Mouse (Mus musculus) hindbrain, embryonic 15.5 days (tissue): ENCODE results near the gene Sipa1l1. TPM values are rescaled to one million over a fixed set of nuclear protein-coding genes. Genes with fewer than 3 reads are reported as not detected.
A peak's percentile ranks its signal among the peaks of the same experiment; 100 is the strongest.

Source experiments
- ATAC-seq: fragments of 200-750 bp; cut with Nextera tagmentation; 2 replicates; pipeline ENCODE4 v1.8.0; 2017; ENCODE audit warnings: low read depth, moderate number of reproducible peaks, moderate TSS enrichment; ENCODE audit not compliant: low FRiP score
- H3K27ac ChIP-seq: fragments of 300-500 bp; sonication (generic); replicated peaks from 2 replicates; pipeline ENCODE4 v1.5.1; 2015; ENCODE audit warnings: mild to moderate bottlenecking, inconsistent platforms
- H3K27me3 ChIP-seq: fragments of 300-500 bp; sonication (generic); 2 replicates; pipeline ENCODE4 v1.6.1; 2015; ENCODE audit warnings: control low read depth, inconsistent platforms
- H3K36me3 ChIP-seq: fragments of 300-500 bp; sonication (generic); 2 replicates; pipeline ENCODE4 v1.6.1; 2015; ENCODE audit warnings: control low read depth, inconsistent platforms
- H3K4me1 ChIP-seq: fragments of 300-500 bp; sonication (generic); replicated peaks from 2 replicates; pipeline ENCODE4 v1.6.1; 2015; ENCODE audit warnings: control low read depth, inconsistent platforms
- H3K4me2 ChIP-seq: fragments of 300-500 bp; sonication (generic); 2 replicates; pipeline ENCODE4 v1.6.1; 2015; ENCODE audit warnings: moderate library complexity, mild to moderate bottlenecking, inconsistent platforms
- H3K4me3 ChIP-seq: fragments of 300-500 bp; sonication (generic); 2 replicates; pipeline ENCODE4 v1.5.1; 2015; ENCODE audit warnings: mild to moderate bottlenecking, inconsistent platforms
- H3K9ac ChIP-seq: fragments of 300-500 bp; sonication (generic); 2 replicates; pipeline ENCODE4 v1.6.1; 2015; ENCODE audit warnings: inconsistent platforms
- H3K9me3 ChIP-seq: fragments of 300-500 bp; sonication (generic); 2 replicates; pipeline ENCODE4 v1.6.1; 2016; ENCODE audit warnings: control low read depth, inconsistent platforms
- WGBS: fragments of 180-500 bp; shearing (Covaris S2); methylation state at CpG from one replicate; pipeline ENCODE4 v1.1.7; 2015; 5-methylcytosine and 5-hydroxymethylcytosine counted together
- polyA plus RNA-seq: library from polyadenylated mRNA; unstranded; fragments of >200 nt; fragmentation: Nextera tagmentation; extraction: Ambion mirVana; gene quantifications from 2 replicates; pipeline ENCODE4 v1.2.1, GENCODE M21; 2015

Gene Sipa1l1
- polyA plus RNA-seq, 1 experiment from 2014 or later: 14.1 TPM

GRCm38 (mm10) chr12:82364186-82364585 is 195.1 kb downstream of the Sipa1l1 start:
- Histone ChIP-seq H3K4me1 (no peaks in the 10 kb centered on the region), H3K36me3 (no peaks in the 10 kb centered on the region), H3K27ac (no peak overlapping the region), H3K9ac (no peak overlapping the region), H3K9me3 (no peaks in the 10 kb centered on the region), H3K4me2 (no peak overlapping the region), H3K27me3 (no peaks in the 10 kb centered on the region), H3K4me3 (no peak overlapping the region)
- no peak for ATAC-seq
- 78% methylated on average over 7 of the region's 7 CpGs for WGBS

- Histone ChIP-seq H3K36me3 (no peaks in the 10 kb centered on the region), H3K4me3 (no peak overlapping the region), H3K9me3 (no peaks in the 10 kb centered on the region), H3K27ac (no peak overlapping the region), H3K4me1 (peaks cover 6% of the 10 kb centered on the region), H3K27me3 (no peaks in the 10 kb centered on the region), H3K4me2 (no peak overlapping the region), H3K9ac (no peak overlapping the region)
- WGBS: 69% methylated on average over 5 of the region's 5 CpGs
- ATAC-seq: no peak
Measured at GRCm38 (mm10) chr12:82365276-82365875, 196.3 kb downstream of the Sipa1l1 start.

- ATAC-seq: no peak
- Histone ChIP-seq H3K4me1 (peaks cover 6% of the 10 kb centered on the region), H3K4me3 (no peak overlapping the region), H3K36me3 (no peaks in the 10 kb centered on the region; the same call in 1 of the 2 replicates), H3K9ac (no peak overlapping the region), H3K27ac (no peak overlapping the region), H3K9me3 (no peaks in the 10 kb centered on the region), H3K27me3 (no peaks in the 10 kb centered on the region), H3K4me2 (no peak overlapping the region)
- 94% methylated on average over 6 of the region's 6 CpGs for whole genome bisulfite sequencing
Measured at GRCm38 (mm10) chr12:82366754-82367153, 197.6 kb downstream of the Sipa1l1 start.

- Histone ChIP-seq H3K4me1 (peaks cover 6% of the 10 kb centered on the region), H3K27me3 (no peaks in the 10 kb centered on the region), H3K9ac (no peak overlapping the region), H3K27ac (no peak overlapping the region), H3K4me3 (no peak overlapping the region), H3K9me3 (no peaks in the 10 kb centered on the region), H3K4me2 (no peak overlapping the region), H3K36me3 (no peaks in the 10 kb centered on the region; the same call in 1 of the 2 replicates)
- ATAC-seq: no peak
- WGBS: 92% methylated on average over 2 of the region's 2 CpGs
Measured at GRCm38 (mm10) chr12:82367345-82367744, 198.2 kb downstream of the Sipa1l1 start.

GRCm38 (mm10) chr12:82367986-82368385 is 198.9 kb downstream of the Sipa1l1 start:
- Histone ChIP-seq H3K27ac (no peak overlapping the region), H3K4me3 (no peak overlapping the region), H3K4me1 (peaks cover 6% of the 10 kb centered on the region), H3K36me3 (no peaks in the 10 kb centered on the region; the same call in 1 of the 2 replicates), H3K9ac (no peak overlapping the region), H3K4me2 (no peak overlapping the region), H3K27me3 (no peaks in the 10 kb centered on the region), H3K9me3 (no peaks in the 10 kb centered on the region)
- 94% methylated on average over 3 of the region's 3 CpGs for WGBS
- no peak for ATAC-seq

GRCm38 (mm10) chr12:82369402-82370160 is 200.5 kb downstream of the Sipa1l1 start:
- Histone ChIP-seq H3K4me1 (peaks cover 9% of the 10 kb centered on the region), H3K9me3 (no peaks in the 10 kb centered on the region), H3K9ac (no peak overlapping the region), H3K4me3 (no peak overlapping the region), H3K27me3 (no peaks in the 10 kb centered on the region), H3K4me2 (no peak overlapping the region), H3K27ac (no peak overlapping the region; the same call in 1 of the 2 replicates), H3K36me3 (no peaks in the 10 kb centered on the region; the same call in 1 of the 2 replicates)
- WGBS: 69% methylated on average over 5 of the region's 5 CpGs
- ATAC-seq: no peak

GRCm38 (mm10) chr12:82371266-82371665 is 202.1 kb downstream of the Sipa1l1 start:
- H3K27me3 ChIP-seq: no peaks in the 10 kb centered on the region
- no peak for ATAC-seq
- H3K9me3 ChIP-seq: no peaks in the 10 kb centered on the region
- no peaks in the 10 kb centered on the region; the same call in 1 of the 2 replicates for H3K36me3 ChIP-seq
- no peak overlapping the region for H3K9ac ChIP-seq
- H3K4me2 ChIP-seq: no peak overlapping the region
- WGBS: 82% methylated on average over 3 of the region's 3 CpGs
- no peak overlapping the region for H3K4me3 ChIP-seq
- H3K27ac ChIP-seq: no peak overlapping the region
- peaks cover 9% of the 10 kb centered on the region for H3K4me1 ChIP-seq

- Histone ChIP-seq H3K4me1 (peaks cover 9% of the 10 kb centered on the region), H3K27ac (peak overlapping the region; percentile 9; the same call in 1 of the 2 replicates), H3K9ac (no peak overlapping the region), H3K36me3 (no peaks in the 10 kb centered on the region; the same call in 1 of the 2 replicates), H3K4me2 (no peak overlapping the region), H3K4me3 (no peak overlapping the region), H3K9me3 (no peaks in the 10 kb centered on the region), H3K27me3 (no peaks in the 10 kb centered on the region)
- no peak for ATAC-seq
Measured at GRCm38 (mm10) chr12:82374020-82374419, 204.9 kb downstream of the Sipa1l1 start.

GRCm38 (mm10) chr12:82382932-82383331 is 213.8 kb downstream of the Sipa1l1 start:
- Histone ChIP-seq H3K27ac (no peak overlapping the region), H3K27me3 (no peaks in the 10 kb centered on the region), H3K9ac (no peak overlapping the region), H3K4me2 (no peak overlapping the region), H3K4me3 (no peak overlapping the region), H3K4me1 (no peaks in the 10 kb centered on the region), H3K9me3 (no peaks in the 10 kb centered on the region), H3K36me3 (no peaks in the 10 kb centered on the region)
- 85% methylated on average over 3 of the region's 3 CpGs for WGBS
- ATAC-seq: no peak

- Histone ChIP-seq H3K9ac (no peak overlapping the region), H3K27me3 (no peaks in the 10 kb centered on the region), H3K4me3 (no peak overlapping the region), H3K27ac (no peak overlapping the region), H3K4me2 (no peak overlapping the region), H3K4me1 (no peaks in the 10 kb centered on the region), H3K36me3 (no peaks in the 10 kb centered on the region), H3K9me3 (no peaks in the 10 kb centered on the region)
- ATAC-seq: no peak
- WGBS: 59% methylated on average over 8 of the region's 8 CpGs
Measured at GRCm38 (mm10) chr12:82384719-82385118, 215.6 kb downstream of the Sipa1l1 start.

- 68% methylated on average over 3 of the region's 3 CpGs for WGBS
- Histone ChIP-seq H3K36me3 (no peaks in the 10 kb centered on the region), H3K4me3 (no peak overlapping the region), H3K9ac (no peak overlapping the region), H3K27me3 (no peaks in the 10 kb centered on the region), H3K4me1 (no peaks in the 10 kb centered on the region), H3K9me3 (no peaks in the 10 kb centered on the region), H3K4me2 (no peak overlapping the region), H3K27ac (no peak overlapping the region)
- ATAC-seq: no peak
Measured at GRCm38 (mm10) chr12:82387042-82387441, 217.9 kb downstream of the Sipa1l1 start.

- Histone ChIP-seq H3K4me3 (no peak overlapping the region), H3K4me1 (no peaks in the 10 kb centered on the region), H3K27me3 (no peaks in the 10 kb centered on the region), H3K36me3 (no peaks in the 10 kb centered on the region), H3K9me3 (no peaks in the 10 kb centered on the region), H3K9ac (no peak overlapping the region), H3K27ac (no peak overlapping the region), H3K4me2 (no peak overlapping the region)
- ATAC-seq: no peak
- whole genome bisulfite sequencing: 95% methylated on average over 3 of the region's 3 CpGs
Measured at GRCm38 (mm10) chr12:82387647-82388046, 218.5 kb downstream of the Sipa1l1 start.
